Mouse (Mus musculus) kidney, adult 2 months (tissue): ENCODE results near the gene Mamld1.

Source experiments
- CTCF ChIP-seq: fragments of 200-500 bp; conservative IDR thresholded peaks from 2 replicates; pipeline ENCODE4 v1.5.1; 2011; ENCODE audit warnings: low read depth, mild to moderate bottlenecking, control low read depth, low read length, moderate library complexity, mixed read lengths; ENCODE audit not compliant: insufficient read depth, insufficient read length
- POLR2A ChIP-seq: fragments of 200-500 bp; IDR thresholded peaks from one replicate; pipeline ENCODE4 v1.6.1; 2011; ENCODE audit warnings: low read depth, low read length, control low read depth

DNA sequence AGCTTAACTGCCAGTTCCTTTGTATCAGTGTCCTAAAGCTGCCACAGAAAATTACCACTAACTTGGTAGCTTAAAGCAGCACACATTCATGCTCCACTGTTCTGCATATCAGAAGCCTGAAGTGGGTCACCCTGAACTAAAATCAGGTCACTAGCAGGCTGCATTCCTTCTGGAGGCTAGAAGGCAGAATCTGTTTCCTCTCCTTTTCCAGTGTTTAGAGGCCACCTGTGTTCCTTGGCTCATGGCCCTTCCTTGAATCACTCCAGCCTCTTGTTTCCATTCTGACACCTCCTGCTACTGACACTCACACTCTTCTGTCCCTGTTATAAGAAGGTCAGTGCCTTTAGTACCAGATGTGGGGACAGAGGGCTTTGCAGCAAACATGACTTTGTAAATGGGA is 25.3 kb upstream of the Mamld1 start:
- TF ChIP-seq POLR2A (no peak), CTCF (no peak)
